Mouse (Mus musculus) brown adipose tissue, adult 24 weeks (tissue): ENCODE data around the gene Rer1. TPM values are rescaled to one million over a fixed set of nuclear protein-coding genes. Genes with fewer than 3 reads are reported as not detected.
A peak's percentile ranks its signal among the peaks of the same experiment; 100 is the strongest.

ENCODE experiments used
- H3K27ac ChIP-seq: fragments of 200-500 bp; replicated peaks from 2 replicates; pipeline ENCODE4 v1.5.1; 2012; ENCODE audit warnings: low read depth, mild to moderate bottlenecking, low read length
- H3K4me1 ChIP-seq: fragments of 200-500 bp; 2 replicates; pipeline ENCODE4 v1.6.1; 2012; ENCODE audit warnings: low read length, mixed read lengths; ENCODE audit not compliant: control insufficient read depth, insufficient read depth, insufficient read length
- H3K4me3 ChIP-seq: fragments of 200-500 bp; 2 replicates; pipeline ENCODE4 v1.5.1; 2012; ENCODE audit warnings: low read depth, mild to moderate bottlenecking, low read length, moderate library complexity; ENCODE audit not compliant: insufficient read depth
- polyA plus RNA-seq: library from polyadenylated mRNA; stranded (reverse); fragments of >200 nt; gene quantifications from 2 replicates; pipeline ENCODE4 v1.2.4, GENCODE M21; 2012; ENCODE audit not compliant: missing spikeins, insufficient read depth, insufficient read length

Gene Rer1
- polyA plus RNA-seq, 1 experiment: 123 TPM

DNA sequence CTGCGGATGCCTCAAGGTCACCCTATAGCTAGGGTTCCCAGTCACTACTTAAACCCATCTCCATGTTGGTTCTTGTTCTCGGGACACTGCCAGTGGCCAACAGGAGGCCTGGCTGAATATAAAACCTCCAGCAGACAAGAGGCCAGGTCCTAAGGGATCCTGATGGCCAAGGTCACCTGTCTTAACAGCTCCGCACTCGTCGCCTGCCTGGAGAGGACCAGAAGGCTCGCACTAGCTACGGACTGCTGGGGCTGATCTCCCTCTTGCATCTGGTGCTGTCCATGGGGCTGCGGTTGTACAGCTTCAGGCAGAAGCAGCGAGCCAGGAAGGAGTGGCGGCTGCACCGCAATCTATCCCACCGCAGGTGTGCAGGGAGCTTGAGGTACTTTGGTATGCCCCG, 16.0 kb downstream of the Rer1 start:
- no peak overlapping the region for H3K27ac ChIP-seq
- H3K4me3 ChIP-seq: no peak overlapping the region
- H3K4me1 ChIP-seq: 0 out of 2 replicates have a peak, but pooled peaks cover 7% of the 10 kb centered on the region

DNA sequence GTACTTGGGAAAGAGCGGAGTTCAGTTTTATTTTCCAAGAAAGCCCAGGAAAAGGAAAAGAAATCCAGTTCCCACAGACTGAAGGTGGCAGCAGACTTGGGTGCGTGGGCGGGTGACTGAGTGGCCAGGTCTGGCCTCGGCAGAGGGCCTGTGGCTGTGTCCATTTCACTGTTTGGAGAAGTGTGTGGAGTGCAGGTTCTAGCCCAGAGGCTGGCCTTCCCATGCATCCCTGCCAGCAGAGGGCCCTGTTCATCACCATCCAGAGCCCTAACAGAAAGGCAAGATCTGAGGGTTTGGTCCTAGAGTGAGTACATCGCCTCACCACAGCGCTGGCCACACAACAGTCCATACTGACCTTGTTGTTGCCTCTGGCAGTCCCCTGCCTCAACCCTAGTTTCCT, 17.0 kb downstream of the Rer1 start:
- Histone ChIP-seq H3K27ac (no peak overlapping the region), H3K4me1 (0 out of 2 replicates have a peak, but pooled peaks cover 7% of the 10 kb centered on the region), H3K4me3 (no peak overlapping the region)

DNA sequence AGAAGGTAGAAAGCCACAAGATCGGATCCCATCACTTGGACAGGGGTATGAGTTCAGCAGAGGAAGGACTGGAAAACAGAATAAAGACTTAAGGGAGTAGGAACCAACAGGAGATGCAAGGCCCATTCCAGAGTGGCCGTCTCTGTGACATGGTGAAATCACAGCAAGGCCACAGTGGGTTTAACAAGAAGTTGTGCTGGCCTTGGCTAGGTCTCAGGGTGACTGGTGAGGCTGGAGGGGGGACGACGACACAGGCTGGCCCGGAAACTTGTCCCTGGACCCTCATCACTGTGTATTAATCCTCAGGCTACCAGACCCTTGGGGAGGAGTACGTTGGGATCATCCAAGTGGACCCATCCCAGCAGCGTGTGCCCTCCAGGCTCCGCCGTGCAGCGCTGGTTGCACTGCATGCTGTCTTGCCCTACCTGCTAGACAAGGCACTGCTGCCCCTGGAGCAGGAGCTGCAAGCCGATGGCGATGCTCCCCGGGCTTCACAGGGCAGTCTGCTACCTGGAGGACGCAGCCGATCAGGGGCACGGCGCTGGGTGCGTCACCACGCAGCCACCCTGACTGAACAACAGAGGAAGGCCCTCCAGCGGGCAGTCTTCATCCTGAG, 17.7 kb downstream of the Rer1 start:
- Histone ChIP-seq H3K27ac (no peak overlapping the region), H3K4me1 (0 out of 2 replicates have a peak, but pooled peaks cover 7% of the 10 kb centered on the region), H3K4me3 (no peak overlapping the region)

DNA sequence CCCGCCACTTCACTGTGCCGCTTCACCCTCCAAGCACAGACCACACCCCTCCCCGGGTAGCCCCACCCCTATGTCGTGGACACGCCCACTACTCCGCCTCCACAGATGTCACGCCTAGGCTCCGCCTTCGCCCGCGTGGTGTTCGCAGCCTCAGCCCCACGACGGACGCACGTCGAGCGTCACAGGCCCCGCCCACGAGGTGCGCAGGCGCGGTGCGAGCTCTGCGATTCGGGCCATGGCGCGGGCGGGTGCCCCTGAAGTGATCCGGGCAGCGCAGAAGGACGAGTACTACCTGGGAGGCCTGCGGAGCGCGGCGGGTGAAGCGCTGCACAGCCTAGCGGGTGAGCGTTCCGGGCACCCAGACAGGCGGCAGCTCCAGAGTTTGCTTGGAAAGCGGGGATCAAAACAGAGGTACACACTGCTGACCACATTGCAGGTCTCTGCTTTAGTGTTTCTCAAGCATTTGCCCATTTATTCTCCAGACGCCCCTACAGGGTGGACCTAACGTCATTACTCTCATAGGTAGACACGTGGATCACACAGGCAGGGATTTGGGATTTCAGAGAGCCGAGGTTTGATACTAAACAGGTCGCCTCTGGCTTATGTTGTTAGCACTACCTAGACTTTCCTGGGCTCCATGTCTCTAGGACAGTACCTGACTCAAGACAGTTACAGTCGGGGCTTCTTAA, 19.2 kb downstream of the Rer1 start, which contains the start of gene Pex10:
Gene Pex10 (plus strand): TSS at position 183 of the 689 bp plus-strand sequence.
- Histone ChIP-seq H3K4me1 (0 out of 2 replicates have a peak, but pooled peaks cover 7% of the 10 kb centered on the region), H3K4me3 (peak within 1 kb of the TSS; percentile 69), H3K27ac (peak within 1 kb of the TSS; percentile 67)

DNA sequence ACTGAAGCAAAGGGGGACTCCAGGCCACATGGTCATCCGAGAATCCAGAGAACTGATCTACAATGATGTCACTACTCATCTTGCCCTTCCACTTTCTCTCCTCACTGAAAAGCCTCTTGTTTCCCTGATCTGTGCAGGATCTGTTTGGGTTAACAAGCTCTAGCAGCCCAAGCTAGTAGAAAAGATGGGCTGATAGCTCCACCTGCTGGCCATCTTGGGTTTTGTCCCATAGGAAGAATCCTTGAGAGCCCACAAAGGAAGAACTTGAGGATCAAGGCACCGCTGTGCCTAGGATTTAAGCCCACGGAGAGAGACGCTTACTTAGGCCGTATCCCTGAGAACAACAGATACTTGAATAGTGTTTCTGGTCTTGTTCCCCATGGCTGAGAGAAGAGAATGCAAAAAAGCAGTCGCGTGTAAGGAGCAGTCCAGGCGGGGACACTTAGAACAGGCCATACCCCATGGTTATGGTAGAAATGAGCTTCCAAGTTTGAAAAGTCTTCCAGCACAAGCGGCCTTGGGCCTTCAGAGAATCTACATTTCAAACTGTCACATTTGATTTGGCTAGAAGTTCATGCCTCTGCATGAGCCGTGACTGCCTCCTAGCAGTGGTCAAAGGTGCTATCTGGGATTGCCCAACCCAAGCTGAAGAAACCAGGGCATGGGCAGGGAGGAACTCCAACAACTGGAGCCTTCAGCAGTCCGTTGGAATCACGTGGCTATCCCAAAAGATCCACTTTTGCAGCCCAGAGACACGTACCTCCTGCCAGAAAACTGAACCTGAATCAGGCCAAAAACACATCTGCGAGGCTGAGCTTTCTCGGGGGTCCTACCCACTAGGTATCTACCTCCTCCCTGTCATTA, 20.0 kb downstream of the Rer1 start:
- Histone ChIP-seq H3K4me3 (peak overlapping the region; percentile 48), H3K27ac (peak overlapping the region; percentile 67), H3K4me1 (0 out of 2 replicates have a peak, but pooled peaks cover 7% of the 10 kb centered on the region)

DNA sequence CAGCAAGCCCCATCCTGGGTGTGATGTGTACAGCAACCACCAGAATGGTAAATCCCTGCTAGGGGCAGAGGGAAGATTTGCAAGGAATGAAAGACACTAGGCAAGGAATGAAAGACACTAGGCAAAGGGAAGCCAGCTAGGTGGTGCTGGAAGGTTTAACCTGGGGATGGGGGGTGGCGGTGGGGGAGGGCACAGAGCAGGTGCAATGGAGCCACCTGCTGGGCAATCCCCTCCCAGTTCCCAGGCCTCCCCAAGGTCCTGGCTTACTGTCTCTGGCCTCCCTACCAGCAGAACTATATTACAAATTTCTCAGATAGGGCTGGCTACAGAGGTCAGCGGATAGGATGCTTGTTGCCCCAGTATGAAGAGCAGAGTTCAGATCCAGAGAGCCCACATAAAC, 21.7 kb downstream of the Rer1 start:
- H3K4me3 ChIP-seq: no peak overlapping the region
- 0 out of 2 replicates have a peak, but pooled peaks cover 7% of the 10 kb centered on the region for H3K4me1 ChIP-seq
- no peak overlapping the region for H3K27ac ChIP-seq

DNA sequence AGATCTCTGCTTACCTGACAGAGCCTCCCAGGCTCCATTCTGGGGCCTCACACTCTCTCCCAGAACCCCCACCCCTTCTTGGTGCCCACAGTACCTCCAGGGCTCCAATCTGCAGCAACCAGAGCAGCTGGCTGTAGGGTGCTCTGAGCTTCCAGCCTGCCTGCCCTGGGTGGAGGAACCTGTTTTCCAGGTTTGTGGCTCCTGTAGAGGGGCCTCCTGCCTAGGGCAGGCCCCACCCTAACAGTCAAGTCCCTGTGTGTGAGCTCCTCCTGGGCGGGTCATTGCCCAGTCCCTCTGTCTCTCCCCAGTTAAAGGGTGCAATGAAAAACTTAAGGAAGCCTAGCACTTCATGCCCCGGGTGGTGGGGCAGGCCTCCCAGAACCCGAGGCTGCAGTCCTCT, 22.3 kb downstream of the Rer1 start:
- Histone ChIP-seq H3K27ac (no peak overlapping the region), H3K4me1 (0 out of 2 replicates have a peak, but pooled peaks cover 7% of the 10 kb centered on the region), H3K4me3 (no peak overlapping the region)

DNA sequence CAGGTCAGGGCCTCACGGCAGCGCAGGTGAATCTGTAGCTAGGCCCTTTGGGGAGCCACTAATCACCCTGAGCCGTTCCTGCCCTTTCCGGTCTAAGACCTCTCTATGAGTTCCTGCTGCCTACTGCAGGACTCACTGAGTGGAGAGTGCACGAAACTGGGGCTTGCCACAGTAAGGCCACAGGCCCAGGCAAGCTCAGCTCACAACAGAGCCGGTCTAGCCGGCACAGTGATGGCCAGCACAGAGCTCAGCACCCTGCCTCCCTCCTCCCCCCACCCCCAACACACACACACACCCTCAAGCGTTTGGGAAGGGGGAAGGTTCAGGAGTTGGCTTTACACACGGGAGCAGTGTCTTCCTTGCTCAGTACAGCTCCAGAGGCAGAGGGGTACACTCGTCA, 27.9 kb downstream of the Rer1 start:
- Histone ChIP-seq H3K4me1 (no peaks in the 10 kb centered on the region), H3K27ac (no peak overlapping the region), H3K4me3 (no peak overlapping the region)

DNA sequence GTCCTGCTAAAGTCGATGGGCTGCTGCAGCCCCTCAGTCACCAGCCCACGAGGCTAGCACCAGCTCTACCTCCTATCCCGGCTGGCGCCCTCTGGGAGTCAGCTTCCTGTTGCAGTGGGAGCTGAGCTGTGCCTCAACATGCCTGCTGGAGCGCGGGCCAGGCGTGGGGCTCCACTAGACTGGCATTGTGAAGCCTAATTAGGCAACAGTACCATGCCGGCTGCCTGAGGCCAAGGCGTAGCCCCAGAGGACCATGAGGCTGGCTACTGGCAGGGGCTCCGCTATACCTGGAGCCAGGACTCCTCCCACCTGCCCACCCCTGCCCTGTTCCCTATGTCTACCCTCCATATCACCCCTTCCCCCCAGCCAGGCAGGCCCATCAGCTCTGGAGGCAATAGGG, 29.5 kb downstream of the Rer1 start, which contains the start of gene Plch2:
Gene Plch2 (minus strand): TSS at position 61 of the 400 bp plus-strand sequence.
- Histone ChIP-seq H3K27ac (no peak within 1 kb of the TSS), H3K4me1 (no peaks in the 10 kb centered on the region), H3K4me3 (no peak within 1 kb of the TSS)

DNA sequence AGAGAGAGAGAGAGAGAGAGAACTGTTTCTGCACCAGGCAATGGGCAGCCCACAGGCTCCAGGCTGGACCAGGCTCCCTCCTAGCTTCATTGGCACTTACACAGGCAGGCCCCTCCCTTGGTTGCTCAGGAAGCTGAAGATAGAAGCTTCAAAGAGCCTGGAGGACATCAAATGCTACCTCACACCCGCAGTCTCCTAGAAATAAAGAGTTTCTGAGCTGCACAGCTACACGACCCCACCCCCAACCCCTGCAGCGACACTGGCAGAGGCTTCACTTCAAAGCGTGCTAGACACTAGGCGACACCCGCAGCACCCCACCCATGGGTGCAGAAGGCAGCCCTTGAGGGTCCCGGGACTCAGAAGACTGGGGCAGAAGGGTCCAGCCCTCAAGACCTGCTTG, 36.1 kb downstream of the Rer1 start:
- Histone ChIP-seq H3K4me3 (no peak overlapping the region), H3K27ac (no peak overlapping the region), H3K4me1 (no peaks in the 10 kb centered on the region)

DNA sequence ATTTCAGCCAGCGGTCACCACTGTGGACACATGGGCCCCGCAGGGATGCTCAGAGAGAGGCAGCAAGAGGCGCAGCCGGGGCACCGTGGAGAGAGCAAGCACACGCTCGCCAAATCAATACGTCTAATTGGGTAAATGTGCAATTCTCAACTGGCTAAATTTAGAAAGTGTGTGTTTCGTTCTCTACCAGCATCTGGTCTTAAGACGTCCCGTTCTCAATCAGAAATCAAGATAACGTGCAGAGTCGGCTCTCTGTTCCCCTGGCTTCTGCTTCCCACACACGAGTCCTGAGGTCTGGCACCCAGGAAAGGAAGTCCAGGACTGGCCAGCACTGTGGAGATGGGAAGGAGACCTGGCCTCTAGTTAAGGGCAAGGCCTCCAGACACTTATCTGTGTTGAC, 39.5 kb downstream of the Rer1 start:
- H3K4me3 ChIP-seq: no peak overlapping the region
- no peaks in the 10 kb centered on the region for H3K4me1 ChIP-seq
- no peak overlapping the region for H3K27ac ChIP-seq

DNA sequence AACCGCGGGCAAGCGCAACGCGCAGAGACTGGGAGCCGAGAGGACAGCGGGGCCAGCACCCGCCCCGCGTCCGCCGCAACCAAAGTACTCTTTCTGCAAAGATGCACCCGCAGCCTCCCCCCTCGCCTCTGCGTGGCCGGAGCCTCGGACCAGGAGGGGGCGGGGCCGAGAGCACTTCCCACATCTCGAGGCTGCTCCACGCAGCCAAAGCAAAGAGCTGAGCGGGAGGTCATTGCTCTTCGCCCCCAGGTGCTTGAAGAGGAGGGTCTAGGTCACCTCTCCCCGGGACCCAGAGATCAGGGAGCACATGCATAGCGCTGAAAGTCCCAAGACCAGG, 42.9 kb downstream of the Rer1 start:
- H3K27ac ChIP-seq: no peak overlapping the region
- no peaks in the 10 kb centered on the region for H3K4me1 ChIP-seq
- H3K4me3 ChIP-seq: no peak overlapping the region

DNA sequence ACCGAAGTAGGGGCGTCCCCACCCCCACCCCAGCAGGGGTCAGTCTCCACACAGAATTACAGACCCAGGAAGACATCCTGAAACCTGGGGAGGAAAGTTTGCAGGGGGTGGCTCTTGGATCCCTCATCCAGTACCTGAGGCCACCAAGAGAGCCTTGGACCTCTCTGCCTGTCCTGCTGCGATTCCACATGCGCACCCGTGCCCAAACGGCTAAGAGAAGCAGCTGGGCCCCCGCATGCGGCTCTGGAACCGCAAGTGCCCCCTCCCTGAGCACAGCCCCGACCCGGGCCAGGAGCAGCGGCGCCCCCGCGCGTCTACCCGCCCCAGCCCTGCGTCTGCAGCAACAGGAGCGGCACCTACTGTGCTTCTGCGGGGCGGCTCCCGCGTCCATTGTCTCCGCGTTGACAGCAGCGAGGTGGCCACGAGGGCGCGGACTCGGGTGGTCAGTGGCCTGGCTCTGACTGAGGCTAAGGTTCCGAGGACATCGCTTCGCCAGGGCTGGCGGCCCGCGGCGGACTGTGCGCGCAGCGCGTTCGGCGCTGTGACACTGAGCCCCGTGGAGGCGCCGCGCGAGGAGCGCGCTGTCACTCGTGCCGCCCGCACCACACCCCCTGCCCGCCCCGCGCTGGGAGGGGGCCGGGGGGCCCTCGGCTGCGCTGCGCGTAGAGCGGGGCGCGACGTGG, 43.4 kb downstream of the Rer1 start:
- H3K27ac ChIP-seq: no peak overlapping the region
- H3K4me3 ChIP-seq: no peak overlapping the region
- H3K4me1 ChIP-seq: no peaks in the 10 kb centered on the region

DNA sequence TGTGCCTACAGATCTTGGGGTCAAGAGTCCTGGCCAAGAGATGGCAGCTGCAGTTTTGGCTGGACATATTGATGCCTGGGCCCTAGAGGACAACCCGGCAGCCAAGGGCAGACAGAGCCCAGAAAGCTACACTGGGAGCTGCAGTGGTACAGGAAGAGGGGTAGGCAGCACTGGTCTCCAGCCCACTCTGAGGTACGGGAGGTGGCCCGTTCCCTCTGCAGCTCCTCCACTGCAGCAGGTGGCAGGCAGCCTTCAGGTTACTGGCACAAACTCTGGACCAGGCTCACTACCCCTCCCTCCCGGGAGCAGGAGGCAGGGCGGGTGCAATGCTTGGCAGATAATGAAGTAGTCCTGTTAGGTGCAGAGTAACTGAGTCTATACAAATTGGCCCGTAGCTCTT, 45.5 kb downstream of the Rer1 start:
- no peak overlapping the region for H3K4me3 ChIP-seq
- no peaks in the 10 kb centered on the region for H3K4me1 ChIP-seq
- H3K27ac ChIP-seq: no peak overlapping the region

DNA sequence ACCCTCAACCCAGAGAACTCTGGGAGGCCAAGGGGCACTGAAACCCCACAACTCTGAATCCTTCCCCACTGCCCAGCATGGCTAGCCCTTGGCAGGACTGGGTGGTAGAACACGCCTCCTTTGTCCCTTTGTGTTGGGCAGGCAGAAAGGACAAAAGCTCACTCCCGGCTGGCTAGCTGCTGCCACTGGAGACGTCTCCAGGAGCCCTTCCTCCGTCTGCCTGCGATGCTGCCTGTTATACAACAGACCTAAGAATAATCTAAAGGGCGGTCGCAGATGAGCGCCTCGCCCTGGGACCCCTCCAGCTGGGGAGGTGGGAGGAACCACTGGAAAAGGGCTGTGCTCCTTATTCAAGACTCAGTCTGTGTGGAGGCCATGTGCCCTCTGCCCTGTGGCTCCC, 46.0 kb downstream of the Rer1 start:
- Histone ChIP-seq H3K4me1 (no peaks in the 10 kb centered on the region), H3K4me3 (no peak overlapping the region), H3K27ac (no peak overlapping the region)
